Mouse (Mus musculus): ENCODE measurements around the gene Setdb1. TPM values are rescaled to one million over a fixed set of nuclear protein-coding genes. Genes with fewer than 3 reads are reported as not detected.

Gene Setdb1
- 31.0 to 36.5 TPM (median 35.8 TPM) in 4 replicates for total RNA-seq (2023)

GRCm38 (mm10) chr3:95356701-95357449 is at the start of gene Setdb1:
Setdb1 (minus strand) TSS chr3:95357202.

GRCm38 (mm10) chr3:95402741-95403140 is 45.7 kb upstream of the Setdb1 start, which contains the start of gene 4930558C23Rik:
4930558C23Rik (minus strand) TSS chr3:95402841.

GRCm38 (mm10) chr3:95314486-95315093 is 42.4 kb downstream of the Setdb1 start, which contains the start of gene Cers2:
Cers2 (plus strand) TSS chr3:95314791.

GRCm38 (mm10) chr3:95307100-95307499 is 49.9 kb downstream of the Setdb1 start, which contains the start of gene Anxa9:
Anxa9 (minus strand) TSS chr3:95307176.

GRCm38 (mm10) chr3:95281216-95282126 is 75.5 kb downstream of the Setdb1 start, which contains the start of the genes Mindy1 and Prune1:
Mindy1 (plus strand) TSS chr3:95281345.
Prune1 (minus strand) TSS chr3:95282076.

Other genes with a start within 250 kb of the Setdb1 start
- gene Vps72, start 246.2 kb downstream of the Setdb1 start, total RNA-seq (2023) = 49.9 to 62.3 TPM (median 55.4 TPM) in 4 replicates
- gene Tmod4, start 232.7 kb downstream of the Setdb1 start, total RNA-seq (2023) = 1.1 to 2.9 TPM (median 2.2 TPM) in 4 replicates
- 62.4 to 85.5 TPM (median 67.5 TPM) in 4 replicates for gene Scnm1, start 223.2 kb downstream of the Setdb1 start, total RNA-seq (2023)
- gene Lysmd1, start 223.1 kb downstream of the Setdb1 start, total RNA-seq (2023) = 5.7 to 6.9 TPM (median 6.4 TPM) in 4 replicates
- gene Tnfaip8l2, start 214.8 kb downstream of the Setdb1 start, total RNA-seq (2023) = 21.7 to 31.8 TPM (median 29.5 TPM) in 4 replicates
- 0.37 to 2.0 TPM (median 1.5 TPM) in 3 of 4 replicates, not detected in the other for gene Sema6c, start 196.7 kb downstream of the Setdb1 start, total RNA-seq (2023)
- gene Gabpb2, start 139.3 kb downstream of the Setdb1 start, total RNA-seq (2023) = 76.5 to 77.1 TPM (median 76.8 TPM) in 4 replicates
- 183 to 200 TPM (median 191 TPM) in 4 replicates for gene Cdc42se1, start 128.5 kb downstream of the Setdb1 start, total RNA-seq (2023)
- 5.0 to 8.0 TPM (median 6.1 TPM) in 4 replicates for gene Mllt11, start 125.0 kb downstream of the Setdb1 start, total RNA-seq (2023)
- not detected in 4 replicates for gene Gm128, start 115.6 kb downstream of the Setdb1 start, total RNA-seq (2023)
- gene Bnipl, start 106.0 kb downstream of the Setdb1 start, total RNA-seq (2023) = not detected in 4 replicates
- gene Mindy1, start 75.9 kb downstream of the Setdb1 start, total RNA-seq (2023) = 29.3 to 34.5 TPM (median 31.6 TPM) in 4 replicates
- gene Prune1, start 75.1 kb downstream of the Setdb1 start, total RNA-seq (2023) = 10.5 to 12.0 TPM (median 11.5 TPM) in 4 replicates
- gene Anxa9, start 50.0 kb downstream of the Setdb1 start, total RNA-seq (2023) = 1.3 to 2.2 TPM (median 1.9 TPM) in 4 replicates
- gene Cers2, start 42.4 kb downstream of the Setdb1 start, total RNA-seq (2023) = 127 to 147 TPM (median 132 TPM) in 4 replicates
- gene 4930558C23Rik, start 45.6 kb upstream of the Setdb1 start, total RNA-seq (2023) = not detected in 4 replicates
- 84.3 to 103 TPM (median 88.9 TPM) in 4 replicates for gene Arnt, start 77.2 kb upstream of the Setdb1 start, total RNA-seq (2023)
- 1.3 to 2.5 TPM (median 1.4 TPM) in 4 replicates for gene Ctsk, start 142.1 kb upstream of the Setdb1 start, total RNA-seq (2023)
- gene Ctss, start 169.6 kb upstream of the Setdb1 start, total RNA-seq (2023) = 409 to 475 TPM (median 445 TPM) in 4 replicates
- 0.38 TPM in 1 of 4 replicates, not detected in the others for gene Hormad1, start 202.5 kb upstream of the Setdb1 start, total RNA-seq (2023)
- gene Golph3l, start 231.7 kb upstream of the Setdb1 start, total RNA-seq (2023) = 21.4 to 27.8 TPM (median 25.2 TPM) in 4 replicates

Data from B cell, adult 62 days (primary cell).